Mouse (Mus musculus) naive thymus-derived CD4-positive, alpha-beta T cell, adult 2 months (primary cell): ENCODE results near the gene Hsd17b1.
"Not testable (repeated sequence)": the region's sequence is repeated elsewhere in the genome, so short reads cannot be mapped to it uniquely, and the experiment has no call there.

ENCODE experiments used
- DNase-seq: peaks from one replicate; pipeline ENCODE4 v3.0.0-alpha.2; 2011; ENCODE audit warnings: low read depth

The Hsd17b1 gene

DNA sequence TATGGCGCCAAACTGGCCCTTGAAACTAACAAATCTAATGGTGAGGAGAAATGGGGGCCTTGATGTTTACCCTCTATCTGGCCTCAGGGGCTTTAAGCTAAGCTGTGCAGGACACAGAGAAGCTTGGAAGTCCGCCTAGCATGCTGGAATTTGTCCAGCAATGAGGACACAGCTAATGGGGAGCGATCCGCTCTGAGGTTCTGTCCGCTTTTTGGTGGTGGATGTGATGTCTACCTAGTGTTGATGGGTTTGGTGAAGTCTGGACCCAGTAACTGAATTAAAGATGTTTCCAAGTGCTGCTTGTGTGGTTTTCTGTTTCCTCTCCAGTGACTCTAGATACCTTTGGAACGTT, 8.1 kb downstream of the Hsd17b1 start:
- DNase-seq = no peak

GRCm38 (mm10) chr11:101086756-101087681, 8.8 kb downstream of the Hsd17b1 start, which contains the start of gene Mlx:
TSS of gene Mlx (plus strand) at chr11:101087277.
- DNase-seq = peak; percentile 93

DNA sequence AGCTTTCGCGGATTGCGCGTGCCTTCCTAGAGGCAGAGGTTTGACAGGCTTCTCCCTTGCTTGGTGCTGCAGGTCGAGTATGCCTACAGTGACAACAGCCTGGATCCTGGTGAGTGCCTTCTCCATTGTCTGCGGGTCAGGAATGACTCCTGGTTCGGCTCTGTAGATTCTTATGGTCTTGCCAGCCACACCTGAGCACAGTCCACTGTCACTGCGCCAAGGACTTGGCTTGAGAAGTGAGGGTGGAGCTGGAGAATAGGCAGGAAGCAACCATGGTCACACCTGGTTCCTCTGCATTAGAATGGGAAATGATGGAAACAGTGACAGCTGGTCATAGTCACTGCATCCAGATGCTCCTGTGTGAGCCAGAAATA, 9.5 kb downstream of the Hsd17b1 start:
- no peak for DNase-seq

DNA sequence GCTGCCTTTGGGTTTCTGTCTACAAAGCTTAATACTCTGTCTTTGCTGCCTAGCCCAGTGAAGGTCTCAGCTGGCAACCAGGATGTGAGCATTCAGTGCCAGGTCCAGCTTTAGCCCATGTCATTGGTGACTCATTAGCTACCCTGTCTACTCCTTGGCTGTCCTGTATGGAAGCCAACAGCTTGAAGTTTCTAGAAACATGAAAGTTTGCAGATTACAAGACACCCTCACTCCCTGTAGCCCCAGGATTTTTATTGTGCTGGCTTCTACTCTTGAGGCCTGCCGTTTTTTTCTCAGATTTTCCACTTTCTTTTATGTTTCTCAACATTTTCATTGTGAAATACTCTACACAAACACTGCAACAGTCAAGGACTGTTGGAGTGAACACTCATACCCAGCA, 11.7 kb downstream of the Hsd17b1 start:
- no peak for DNase-seq

DNA sequence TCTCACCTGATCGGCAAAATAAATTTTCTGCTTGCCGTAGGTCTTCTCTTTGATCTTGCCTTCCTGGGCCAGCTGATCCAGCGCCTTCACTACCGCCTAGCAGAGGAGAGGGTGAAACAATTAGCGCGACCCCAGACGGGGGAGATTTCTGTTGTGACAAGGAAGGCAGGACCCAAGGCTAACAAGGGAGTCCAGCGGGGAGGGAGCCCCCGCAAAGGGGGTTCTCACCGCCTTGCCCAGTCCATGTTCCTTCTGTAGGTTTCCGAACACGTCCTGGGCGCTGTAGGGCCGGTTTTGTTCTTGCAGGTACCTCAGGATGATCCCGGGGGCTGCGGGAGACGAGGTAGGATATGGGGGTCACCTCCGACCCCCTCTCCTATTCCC, 16.7 kb downstream of the Hsd17b1 start:
- no peak for DNase-seq

- peak; percentile 91 for DNase-seq
Measured at GRCm38 (mm10) chr11:101095314-101096024, 17.3 kb downstream of the Hsd17b1 start, which contains the start of gene Psmc3ip. TSS of gene Psmc3ip (minus strand) at chr11:101095436.

DNA sequence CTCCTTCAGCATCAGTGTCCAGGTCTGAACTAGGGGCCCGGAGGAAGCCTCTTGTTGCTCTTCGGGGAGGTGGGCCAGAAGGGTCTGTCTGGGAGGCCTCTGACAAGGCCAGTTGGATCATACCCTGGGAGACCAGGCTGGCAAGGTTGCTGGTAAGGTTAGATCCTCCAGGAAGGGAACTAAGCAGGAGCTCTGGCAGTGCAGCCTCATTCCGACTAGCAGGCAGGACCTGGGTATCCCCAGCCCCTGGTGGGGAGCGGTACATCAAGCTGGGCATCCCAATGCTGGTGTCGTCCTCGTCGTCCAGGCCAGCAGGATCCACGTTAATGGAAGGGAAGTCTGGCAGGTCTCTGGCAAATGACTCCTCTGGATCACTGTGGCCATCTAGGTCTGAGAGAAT, 20.0 kb downstream of the Hsd17b1 start:
- no peak for DNase-seq

- no peak for DNase-seq
Measured at GRCm38 (mm10) chr11:101103011-101103410, 24.8 kb downstream of the Hsd17b1 start.

- DNase-seq = no peak
Measured at GRCm38 (mm10) chr11:101109351-101109750, 31.1 kb downstream of the Hsd17b1 start.

DNA sequence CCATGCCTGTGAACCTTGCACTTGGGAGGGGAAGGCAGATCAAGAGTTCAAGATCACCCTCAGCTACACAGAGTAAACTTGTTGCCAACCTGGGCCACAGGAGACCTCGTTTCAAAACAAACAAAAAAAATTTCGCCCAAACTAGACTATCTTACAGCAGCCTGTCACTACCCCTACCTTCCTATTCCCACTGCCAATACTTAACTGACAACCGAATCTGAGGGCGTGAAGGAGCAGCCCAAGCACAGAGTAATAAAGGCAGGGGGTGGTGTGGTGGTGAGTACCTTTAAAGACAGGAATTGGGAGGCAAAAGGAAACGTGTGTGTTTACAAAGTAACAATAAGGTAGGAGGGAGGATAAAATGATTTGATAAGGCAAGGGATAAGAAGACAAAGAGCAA, 32.5 kb downstream of the Hsd17b1 start:
- DNase-seq = no peak

DNA sequence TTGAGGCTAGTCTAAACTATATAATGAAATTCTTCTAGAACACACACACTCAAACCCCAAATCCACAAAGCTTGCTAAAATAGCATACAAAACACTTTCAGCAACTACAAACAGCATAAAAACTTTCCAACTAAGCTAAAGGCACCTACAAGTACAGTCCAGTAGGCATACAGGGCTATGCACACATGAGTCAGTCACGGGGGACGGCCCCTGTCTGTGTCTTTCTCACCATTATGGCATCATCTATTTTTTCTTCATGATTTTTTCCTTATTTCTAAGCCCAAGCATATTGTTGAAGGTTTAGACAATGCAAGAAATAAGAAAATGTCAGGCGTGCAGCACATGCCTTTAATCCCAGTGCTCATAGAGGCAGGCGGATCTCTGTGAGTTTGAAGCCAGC, 33.0 kb downstream of the Hsd17b1 start:
- DNase-seq = no peak

- DNase-seq = no peak
Measured at GRCm38 (mm10) chr11:101112186-101112585, 34.0 kb downstream of the Hsd17b1 start.

DNA sequence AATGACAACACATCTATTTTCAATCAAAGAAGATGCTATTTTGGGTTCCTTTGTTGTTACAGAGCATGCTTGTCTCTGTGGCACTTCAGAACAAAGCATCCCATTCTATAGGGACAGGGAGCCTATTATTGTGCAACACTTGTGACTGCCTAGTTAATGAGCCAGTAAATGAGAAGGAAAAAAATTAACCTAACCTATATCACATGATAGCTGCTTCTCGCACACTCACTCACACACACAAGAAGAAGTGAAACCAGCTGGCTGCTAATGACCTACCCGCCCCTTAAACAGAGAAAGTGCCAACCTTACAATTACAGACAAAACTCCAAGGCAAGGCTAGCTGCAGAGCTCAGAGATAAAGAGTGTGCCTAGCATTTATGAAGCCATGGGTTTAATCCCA, 37.4 kb downstream of the Hsd17b1 start:
- no peak for DNase-seq

GRCm38 (mm10) chr11:101118105-101118504, 39.9 kb downstream of the Hsd17b1 start:
- DNase-seq = peak; percentile 30

DNA sequence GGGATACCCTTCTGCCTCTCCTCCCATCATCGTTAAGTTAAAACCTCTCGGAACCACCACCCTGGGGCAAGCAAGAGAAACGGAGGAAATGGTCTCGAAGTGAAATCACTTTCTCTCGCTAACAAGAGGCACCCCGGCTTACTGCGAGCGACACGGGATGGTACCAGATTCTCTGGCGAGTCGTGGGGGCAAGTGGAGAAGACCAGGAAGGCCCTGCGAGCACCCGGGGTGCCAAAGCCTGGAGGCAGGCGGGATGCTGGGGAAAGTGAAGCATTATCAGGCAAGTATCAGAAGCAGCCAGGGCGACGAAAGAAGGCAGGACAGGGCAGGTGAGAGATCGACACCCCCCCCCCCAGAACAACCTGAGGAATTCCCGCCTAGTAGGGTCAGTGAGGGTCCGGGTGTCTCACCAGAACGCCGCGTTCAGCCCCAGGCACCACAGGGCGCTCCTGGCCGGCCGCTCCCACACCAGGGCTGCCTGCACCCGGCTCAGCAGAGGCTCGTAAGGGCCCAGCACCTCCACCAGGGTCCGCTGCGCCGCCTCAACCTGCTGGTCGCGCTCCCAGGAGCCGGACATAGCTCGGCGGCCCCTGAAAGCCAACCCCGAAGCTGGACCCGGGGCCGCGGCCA, 41.0 kb downstream of the Hsd17b1 start:
- peak; percentile 53 for DNase-seq

GRCm38 (mm10) chr11:101119761-101120544, 41.7 kb downstream of the Hsd17b1 start, which contains the start of the genes Retreg3 and Tubg1:
TSS of gene Retreg3 (minus strand) at chr11:101119893.
TSS of gene Tubg1 (plus strand) at chr11:101119938.
- DNase-seq = peak; percentile 100

- DNase-seq = no peak
Measured at GRCm38 (mm10) chr11:101120545-101121188, 42.5 kb downstream of the Hsd17b1 start.

DNA sequence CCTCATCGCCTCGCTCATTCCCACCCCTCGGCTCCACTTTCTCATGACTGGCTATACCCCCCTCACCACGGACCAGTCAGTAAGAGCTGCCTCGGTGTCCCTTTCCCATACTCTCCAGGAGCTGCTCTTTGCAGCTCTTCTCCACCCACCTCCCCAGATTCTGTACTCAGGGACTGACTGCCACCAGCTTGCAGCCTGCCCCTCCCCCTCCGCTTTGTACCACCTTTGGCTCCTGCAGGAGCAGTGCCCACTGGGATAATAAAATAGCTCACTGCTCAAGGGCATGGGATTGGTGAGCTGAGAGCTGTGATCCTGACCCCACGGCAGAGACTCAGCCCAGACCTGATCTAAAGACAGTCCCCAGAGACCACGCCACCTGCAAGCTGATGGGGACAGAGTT, 46.3 kb downstream of the Hsd17b1 start:
- DNase-seq = not testable (repeated sequence)

DNA sequence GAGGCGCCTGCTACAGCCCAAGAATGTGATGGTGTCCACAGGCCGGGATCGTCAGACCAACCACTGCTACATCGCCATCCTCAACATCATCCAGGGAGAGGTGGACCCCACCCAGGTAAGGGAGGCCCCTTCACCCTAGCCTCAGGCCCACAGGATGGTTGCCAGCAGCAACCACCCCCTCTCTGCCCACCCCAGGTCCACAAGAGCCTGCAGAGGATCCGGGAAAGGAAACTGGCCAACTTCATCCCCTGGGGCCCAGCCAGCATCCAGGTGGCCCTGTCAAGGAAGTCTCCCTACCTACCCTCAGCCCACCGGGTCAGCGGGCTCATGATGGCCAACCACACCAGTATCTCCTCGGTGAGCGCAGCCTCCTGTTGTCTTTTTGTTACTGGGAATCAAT, 46.8 kb downstream of the Hsd17b1 start:
- not testable (repeated sequence) for DNase-seq

GRCm38 (mm10) chr11:101127075-101127474, 48.9 kb downstream of the Hsd17b1 start:
- DNase-seq = peak; percentile 37

DNA sequence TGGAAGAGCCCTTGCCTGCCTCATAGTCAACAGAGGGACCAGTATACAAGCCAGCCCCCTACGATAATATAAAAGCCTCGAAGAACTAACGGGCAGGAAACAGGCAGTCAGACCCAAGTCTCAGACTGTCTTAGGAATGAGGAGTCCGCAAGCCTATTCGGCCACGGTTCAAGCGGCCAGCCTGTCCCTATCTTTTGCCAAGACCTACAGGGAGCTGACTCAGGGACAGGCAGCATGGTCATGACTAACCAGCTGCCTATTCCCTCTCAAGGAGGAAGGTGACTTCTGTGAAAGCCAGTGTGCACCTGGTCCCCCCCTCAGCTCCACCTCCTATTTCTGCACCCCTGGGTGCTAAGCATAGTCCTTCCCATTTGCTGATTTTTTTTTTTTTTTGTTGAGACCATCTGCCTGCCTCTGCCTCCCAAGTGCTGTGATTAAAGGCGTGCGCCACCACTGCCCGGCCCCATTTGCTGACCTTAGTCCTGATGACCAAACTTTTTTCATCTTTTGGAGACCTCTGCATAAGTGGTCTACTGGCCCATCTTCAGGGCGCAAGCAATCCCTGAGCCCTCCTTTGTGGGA, 50.9 kb downstream of the Hsd17b1 start:
- DNase-seq = no peak
